Mouse (Mus musculus): ENCODE measurements around the gene Lin7c.

DNA sequence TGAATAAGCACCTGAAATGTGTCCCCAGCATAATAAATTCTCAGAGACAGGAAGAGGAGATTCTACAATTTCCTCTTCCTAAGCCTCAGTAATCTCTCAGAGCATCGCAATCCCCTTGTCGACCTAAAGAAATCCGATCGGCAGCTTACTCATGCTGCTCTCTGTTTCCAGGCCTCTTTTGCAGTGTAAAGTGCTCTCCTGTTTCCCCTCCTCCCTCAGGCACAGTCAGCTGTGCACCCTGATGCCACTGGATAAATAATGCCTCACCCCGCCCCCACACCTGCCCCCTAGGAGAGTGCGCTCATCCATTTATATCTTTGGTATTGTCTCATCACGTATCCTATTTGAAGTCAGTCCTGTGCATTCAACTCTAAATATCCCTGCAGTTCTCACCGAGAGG, 41.9 kb upstream of the Lin7c start:
- no peak for TF ChIP-seq CTCF (IDR thresholded peaks at IDR 0.05; ENCODE audit: control insufficient read depth, insufficient read depth, low read length)
- TF ChIP-seq POLR2A (IDR thresholded peaks at IDR 0.05; ENCODE audit: borderline replicate concordance, control insufficient read depth, low read depth, low read length) = no peak

All from bone marrow, adult 2 months (tissue).